Mouse (Mus musculus): ENCODE measurements around the gene Arap1.
A peak's percentile ranks its signal among the peaks of the same experiment; 100 is the strongest.

Arap1 gene

GRCm38 (mm10) chr7:101394569-101394968, 46.7 kb downstream of the Arap1 start:
- no peak for DNase-seq (ENCODE audit: low read depth, low spot score)

- DNase-seq (ENCODE audit: low read depth, low spot score): no peak
Measured at GRCm38 (mm10) chr7:101395471-101395870, 47.6 kb downstream of the Arap1 start.

- no peak for DNase-seq (ENCODE audit: low read depth, low spot score)
Measured at GRCm38 (mm10) chr7:101397175-101397574, 49.3 kb downstream of the Arap1 start.

- DNase-seq (ENCODE audit: low read depth, low spot score): no peak
Measured at GRCm38 (mm10) chr7:101401510-101401909, 53.6 kb downstream of the Arap1 start.

- no peak for DNase-seq (ENCODE audit: low read depth, low spot score)
Measured at GRCm38 (mm10) chr7:101403831-101404230, 56.0 kb downstream of the Arap1 start.

- no peak for DNase-seq (ENCODE audit: low read depth, low spot score)
Measured at GRCm38 (mm10) chr7:101410267-101410936, 62.5 kb downstream of the Arap1 start, which contains the start of gene Gm45837. Gene Gm45837, plus strand, starts transcription at chr7:101410886.

- DNase-seq (ENCODE audit: low read depth, low spot score): peak; percentile 91
Measured at GRCm38 (mm10) chr7:101412796-101413195, 64.9 kb downstream of the Arap1 start.

GRCm38 (mm10) chr7:101414209-101414608, 66.3 kb downstream of the Arap1 start:
- peak; percentile 49 for DNase-seq (ENCODE audit: low read depth, low spot score)

- no peak for DNase-seq (ENCODE audit: low read depth, low spot score)
Measured at GRCm38 (mm10) chr7:101414661-101415511, 67.0 kb downstream of the Arap1 start.

GRCm38 (mm10) chr7:101415512-101416100, 67.7 kb downstream of the Arap1 start:
- no peak for DNase-seq (ENCODE audit: low read depth, low spot score)

GRCm38 (mm10) chr7:101416391-101416790, 68.5 kb downstream of the Arap1 start:
- no peak for DNase-seq (ENCODE audit: low read depth, low spot score)

- peak; percentile 57 for DNase-seq (ENCODE audit: low read depth, low spot score)
Measured at GRCm38 (mm10) chr7:101419013-101419770, 71.3 kb downstream of the Arap1 start.

- no peak for DNase-seq (ENCODE audit: low read depth, low spot score)
Measured at GRCm38 (mm10) chr7:101421529-101421928, 73.7 kb downstream of the Arap1 start, which contains the start of gene Pde2a. Gene Pde2a, plus strand, starts transcription at chr7:101421691.

- peak; percentile 32 for DNase-seq (ENCODE audit: low read depth, low spot score)
Measured at GRCm38 (mm10) chr7:101422069-101422468, 74.2 kb downstream of the Arap1 start.

GRCm38 (mm10) chr7:101422646-101423045, 74.8 kb downstream of the Arap1 start:
- peak; percentile 44 for DNase-seq (ENCODE audit: low read depth, low spot score)

GRCm38 (mm10) chr7:101423970-101424369, 76.1 kb downstream of the Arap1 start:
- DNase-seq (ENCODE audit: low read depth, low spot score): no peak

GRCm38 (mm10) chr7:101426692-101427091, 78.8 kb downstream of the Arap1 start:
- DNase-seq (ENCODE audit: low read depth, low spot score): no peak

GRCm38 (mm10) chr7:101427736-101428135, 79.9 kb downstream of the Arap1 start:
- peak; percentile 75 for DNase-seq (ENCODE audit: low read depth, low spot score)

GRCm38 (mm10) chr7:101435038-101435437, 87.2 kb downstream of the Arap1 start:
- DNase-seq (ENCODE audit: low read depth, low spot score): no peak

GRCm38 (mm10) chr7:101437876-101438275, 90.0 kb downstream of the Arap1 start:
- peak; percentile 44 for DNase-seq (ENCODE audit: low read depth, low spot score)

GRCm38 (mm10) chr7:101443093-101443492, 95.2 kb downstream of the Arap1 start:
- DNase-seq (ENCODE audit: low read depth, low spot score): no peak

- DNase-seq (ENCODE audit: low read depth, low spot score): no peak
Measured at GRCm38 (mm10) chr7:101444211-101444610, 96.3 kb downstream of the Arap1 start.

Data from CD4-positive, CD25-positive, alpha-beta regulatory T cell, adult 2 months (primary cell).